Mouse (Mus musculus) liver, postnatal 0 days (tissue): ENCODE results near the gene Ugt1a6a.

Source experiments
- CTCF ChIP-seq: sonication (generic); IDR thresholded peaks from 2 replicates; pipeline ENCODE4 v1.5.1; 2016; ENCODE audit warnings: antibody characterized with exemption, low read depth
- EP300 ChIP-seq: IDR thresholded peaks from 2 replicates; pipeline ENCODE4 v1.6.1; 2016; ENCODE audit warnings: antibody characterized with exemption, low read depth, mild to moderate bottlenecking

- TF ChIP-seq CTCF (no peak), EP300 (no peak)
These were observed 77.2 kb downstream of the Ugt1a6a start, which contains the start of gene Ugt1a1 for GRCm38 (mm10) chr1:88211812-88212211.
